Mouse (Mus musculus) cerebellum, adult 8-10 months (tissue): ENCODE measurements around the gene Scfd2.

ENCODE experiments used
- DNase-seq: peaks from one replicate; pipeline ENCODE4 v3.0.0; 2022

Gene Scfd2

GRCm38 (mm10) chr5:74363296-74363695 lies 168.3 kb downstream of the Scfd2 start:
- no peak for DNase-seq

GRCm38 (mm10) chr5:74361531-74361930 lies 170.0 kb downstream of the Scfd2 start:
- DNase-seq: no peak

- no peak for DNase-seq
Observed at GRCm38 (mm10) chr5:74358033-74358432, 173.5 kb downstream of the Scfd2 start.

DNA sequence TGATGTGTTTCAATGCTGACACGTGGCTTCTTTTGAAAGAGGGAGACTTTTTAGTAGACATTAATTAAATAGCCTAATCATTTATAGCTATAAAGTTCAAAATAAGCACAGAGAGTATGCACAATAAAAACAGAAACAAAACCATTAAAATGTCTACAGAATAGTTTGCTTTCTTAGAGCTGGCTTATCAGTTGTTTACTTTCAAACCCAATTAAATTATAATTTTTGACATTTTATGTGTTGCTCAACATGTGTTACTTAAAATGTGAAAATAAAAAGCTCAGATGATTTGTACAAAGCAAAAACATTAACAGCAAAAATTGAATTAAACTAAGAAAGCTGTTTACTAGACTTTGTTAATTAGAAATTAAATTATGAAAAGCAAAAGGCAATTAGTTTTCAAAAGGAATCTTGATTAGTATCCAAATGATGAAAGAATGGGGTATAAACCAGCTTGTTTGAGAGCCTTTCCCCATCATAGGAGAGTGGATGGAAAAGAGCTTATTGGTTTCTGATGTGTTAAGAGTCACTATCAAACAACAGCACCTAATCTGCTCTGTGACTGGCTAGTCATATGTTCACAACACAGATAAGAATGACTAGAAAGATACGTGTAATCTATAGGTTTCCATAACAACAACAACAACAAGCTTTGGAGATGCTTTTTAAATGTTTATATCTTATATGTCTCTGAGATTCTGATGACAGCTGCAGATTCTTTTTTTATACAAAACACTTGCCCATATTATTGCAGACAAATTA lies 176.0 kb downstream of the Scfd2 start:
- no peak for DNase-seq

- no peak for DNase-seq
Observed at GRCm38 (mm10) chr5:74350909-74351308, 180.7 kb downstream of the Scfd2 start.

DNA sequence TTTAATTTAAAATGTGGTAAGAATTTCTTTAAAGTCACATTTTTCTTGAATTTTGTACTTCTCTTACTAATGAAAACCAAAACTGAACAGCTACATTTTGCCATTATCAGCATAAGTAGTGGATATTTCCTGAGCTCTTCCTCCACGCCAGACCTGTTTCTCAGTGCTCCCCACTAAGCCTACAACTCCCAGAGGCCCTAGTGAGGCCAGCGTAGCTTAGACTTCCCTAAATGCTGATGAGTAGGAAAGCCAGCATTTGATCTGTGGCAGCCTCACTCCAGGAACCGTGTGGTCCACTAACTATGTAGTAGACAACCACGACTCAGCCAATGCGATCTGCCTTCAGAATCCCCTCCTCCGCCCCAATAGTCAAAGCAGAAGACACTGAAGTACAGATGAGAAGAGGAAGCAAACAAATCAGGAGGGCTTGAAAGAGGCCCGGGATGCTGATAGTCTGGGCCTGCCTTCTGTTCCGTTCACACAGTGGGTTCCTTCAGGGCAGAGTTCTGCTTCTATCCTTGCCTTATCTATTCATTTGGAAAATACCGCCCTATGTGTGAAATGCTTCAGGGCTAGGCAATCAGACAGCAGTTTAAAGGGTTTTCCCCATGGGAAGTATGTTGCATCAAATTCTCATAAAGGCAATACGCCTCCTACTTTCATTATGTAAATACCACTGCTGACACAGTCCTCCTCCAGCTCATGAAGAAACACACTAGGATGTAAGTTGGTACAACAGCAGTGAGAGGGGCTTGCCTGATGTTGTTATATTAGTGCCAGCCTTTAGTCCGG lies 183.3 kb downstream of the Scfd2 start:
- DNase-seq: no peak

- no peak for DNase-seq
Observed at GRCm38 (mm10) chr5:74343045-74343444, 188.5 kb downstream of the Scfd2 start.

- DNase-seq: no peak
Observed at GRCm38 (mm10) chr5:74342557-74342956, 189.0 kb downstream of the Scfd2 start.

- DNase-seq: no peak
Observed at GRCm38 (mm10) chr5:74337491-74337890, 194.1 kb downstream of the Scfd2 start.

- peak; percentile 46 for DNase-seq
Observed at GRCm38 (mm10) chr5:74336780-74337179, 194.8 kb downstream of the Scfd2 start.

GRCm38 (mm10) chr5:74333258-74333657 lies 198.3 kb downstream of the Scfd2 start:
- DNase-seq: no peak

GRCm38 (mm10) chr5:74326228-74326627 lies 205.3 kb downstream of the Scfd2 start:
- no peak for DNase-seq

- DNase-seq: no peak
Observed at GRCm38 (mm10) chr5:74321010-74321746, 210.4 kb downstream of the Scfd2 start.

- no peak for DNase-seq
Observed at GRCm38 (mm10) chr5:74319551-74319950, 212.0 kb downstream of the Scfd2 start.

DNA sequence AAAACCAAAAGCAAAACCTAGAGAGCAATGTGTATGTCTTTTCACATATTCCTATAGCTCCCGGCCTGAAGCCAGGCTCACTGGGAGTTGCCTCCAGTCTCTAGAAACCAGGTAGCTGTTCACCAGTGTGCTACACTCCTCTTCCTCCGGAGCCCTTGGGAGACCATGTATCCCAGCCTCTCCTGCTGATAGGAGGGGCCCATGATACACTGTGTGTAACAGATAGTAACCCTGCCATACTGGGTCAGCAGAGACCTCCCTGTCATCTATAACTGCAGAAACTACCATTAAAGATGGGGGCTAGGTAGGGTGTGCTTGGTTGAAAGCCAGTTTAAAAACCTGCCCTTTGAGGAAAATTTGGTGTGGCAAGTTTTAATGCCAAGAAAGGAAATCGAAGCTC lies 214.4 kb downstream of the Scfd2 start:
- no peak for DNase-seq

- DNase-seq: no peak
Observed at GRCm38 (mm10) chr5:74316333-74316945, 215.1 kb downstream of the Scfd2 start.

DNA sequence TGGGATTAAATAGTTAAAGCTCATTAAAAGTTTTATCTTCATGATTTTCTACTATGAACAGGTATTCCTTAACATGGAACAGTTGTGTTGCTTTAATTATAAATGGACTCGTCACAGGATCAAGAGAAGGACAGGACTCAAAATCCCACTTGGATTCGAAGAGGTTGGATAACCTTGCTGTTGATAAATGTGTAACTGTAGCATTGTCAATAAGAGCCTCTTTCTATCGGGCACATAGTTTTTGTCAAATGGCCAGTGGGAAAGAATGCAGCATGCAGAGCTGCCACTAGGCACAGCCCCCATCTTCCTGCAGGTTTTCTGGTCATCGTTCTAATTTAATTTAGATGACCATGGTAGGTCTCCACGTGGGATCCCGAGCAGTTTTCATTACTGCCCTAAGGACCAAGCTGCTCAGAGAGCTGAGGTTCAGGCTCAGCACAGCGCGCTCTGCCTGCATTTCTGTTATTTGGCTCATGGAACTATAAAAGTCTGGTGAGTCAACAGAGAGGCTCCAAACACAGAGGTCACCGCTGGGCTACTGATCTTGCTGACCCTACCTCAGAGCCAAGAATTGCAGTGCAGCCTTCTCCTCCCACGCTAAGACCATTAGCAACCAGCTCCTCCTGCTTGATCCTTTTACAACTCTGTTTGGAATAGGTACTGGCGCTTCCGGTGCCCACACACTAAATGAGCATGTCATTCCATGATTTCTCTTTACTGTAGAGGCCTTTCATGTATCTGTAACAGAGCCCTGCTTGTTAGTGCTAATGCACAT lies 215.9 kb downstream of the Scfd2 start:
- no peak for DNase-seq

- no peak for DNase-seq
Observed at GRCm38 (mm10) chr5:74314501-74314900, 217.1 kb downstream of the Scfd2 start.

- DNase-seq: no peak
Observed at GRCm38 (mm10) chr5:74313542-74313941, 218.0 kb downstream of the Scfd2 start.

- DNase-seq: no peak
Observed at GRCm38 (mm10) chr5:74311865-74312264, 219.7 kb downstream of the Scfd2 start.

DNA sequence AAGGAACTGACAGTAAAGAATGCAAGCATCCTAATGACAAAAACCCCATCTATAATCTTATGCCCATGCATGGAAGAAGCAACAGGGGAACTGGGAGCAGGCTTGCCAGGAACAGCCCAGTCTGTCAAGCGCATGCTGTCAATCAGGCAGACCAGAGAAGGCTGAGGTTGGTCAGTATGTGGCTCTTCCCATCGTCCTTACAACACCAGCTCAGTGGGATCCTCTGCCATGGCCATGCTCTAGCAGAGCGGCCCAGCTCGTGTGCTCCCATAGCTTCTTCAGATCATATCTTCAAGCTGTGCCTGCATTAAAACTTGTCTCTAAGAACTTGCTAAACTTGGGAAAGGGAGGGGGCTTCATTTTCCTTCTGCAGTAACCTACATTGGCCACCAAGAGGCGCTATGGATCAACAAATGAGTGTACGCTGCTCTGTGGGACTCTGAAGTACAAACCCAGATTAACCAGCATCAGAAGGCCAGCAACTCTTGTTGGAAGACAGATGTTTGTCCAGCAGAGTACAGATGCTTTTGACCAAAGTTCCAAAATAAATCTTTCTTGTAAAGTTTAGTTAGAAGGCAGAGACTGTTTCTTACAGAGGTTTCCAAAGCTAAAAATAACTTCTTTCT lies 220.2 kb downstream of the Scfd2 start:
- peak; percentile 18 for DNase-seq

- no peak for DNase-seq
Observed at GRCm38 (mm10) chr5:74310101-74310500, 221.5 kb downstream of the Scfd2 start.
